ENCODE assay signal across 10 mouse cellular contexts in genomic region chr6:140517188-140517587, GRCm38 (mm10).
A peak's percentile ranks its signal among the peaks of the same experiment; 100 is the strongest.
DNase-seq lines count a peak whose midpoint lies in the region; ATAC-seq and TF ChIP-seq lines count a peak whose summit lies in the region.
"Had no signal": no experiment of that assay in that cellular context is flagged by ENCODE, and none has a peak within 500 bp of the region (broad histone marks: within the 10 kb centered on the region; RNA-seq: fewer than 3 reads in every experiment).

No protein-coding gene starts in this region.

- DNase-seq in cerebellum, postnatal 25 days: peak; percentile 53 to 70
- DNase-seq in cerebellum, adult 18-20 months: no peak
- peak; percentile 32 for DNase-seq in ovary, postnatal 36 days (ENCODE audit: low spot score)
- DNase-seq in ovary, postnatal 14 days (ENCODE audit: low spot score): no peak
- no peak for DNase-seq in gastrocnemius, postnatal 10 days
- no peak for DNase-seq in forebrain, embryonic 10.5 days (ENCODE audit: extremely low spot score, low spot score)

- TF ChIP-seq POLR2A in embryonic fibroblast, embryonic 13.5 days (IDR thresholded peaks at IDR 0.05; ENCODE audit: low read depth, low read length): no peak

- H3K9me3 ChIP-seq in forebrain, embryonic 10.5 days: no peaks in the 10 kb centered on the region
- H3K9me3 ChIP-seq: heart, embryonic 15.5 days; midbrain, embryonic 12.5 days had no signal

- no peak overlapping the region for H3K27ac ChIP-seq in embryonic fibroblast, embryonic 13.5 days (ENCODE audit: insufficient read depth, low read length)
- no peak overlapping the region for H3K27ac ChIP-seq in forebrain, embryonic 10.5 days
- H3K27ac ChIP-seq: midbrain, embryonic 12.5 days had no signal

- peaks cover 18% of the 10 kb centered on the region for H3K4me1 ChIP-seq in embryonic fibroblast, embryonic 13.5 days (ENCODE audit: control insufficient read depth, insufficient read depth, low read length)
- peaks cover 66% of the 10 kb centered on the region for H3K4me1 ChIP-seq in forebrain, embryonic 10.5 days

- ATAC-seq in megakaryocyte, adult 5-6 weeks (ENCODE audit: poor library complexity, severe bottlenecking): peak; percentile 68

- peak; percentile 79; the same call in 1 of the 2 replicates for TF ChIP-seq CTCF in embryonic fibroblast, embryonic 13.5 days (IDR thresholded peaks at IDR 0.05; ENCODE audit: borderline replicate concordance, insufficient read depth, low read length)

- H3K27me3 ChIP-seq in forebrain, embryonic 10.5 days (ENCODE audit: poor library complexity, severe bottlenecking): no peaks in the 10 kb centered on the region
- H3K27me3 ChIP-seq: heart, embryonic 15.5 days; midbrain, embryonic 12.5 days had no signal

- WGBS in forebrain, embryonic 10.5 days: 59% methylated on average over 1 of the region's 1 CpGs

- H3K36me3 ChIP-seq in forebrain, embryonic 10.5 days (replicated peaks): no peaks in the 10 kb centered on the region
- H3K36me3 ChIP-seq: heart, embryonic 15.5 days; midbrain, embryonic 12.5 days had no signal

- H3K4me3 ChIP-seq in embryonic fibroblast, embryonic 13.5 days (ENCODE audit: insufficient read depth, low read length): no peak overlapping the region
- no peak overlapping the region for H3K4me3 ChIP-seq in forebrain, embryonic 10.5 days
- H3K4me3 ChIP-seq: heart, embryonic 15.5 days; midbrain, embryonic 12.5 days had no signal

Comparison
In these comparisons a context has a peak if more than half of its experiments do, and no peak if none do; other contexts are left out.
1. DNase-seq: peak in cerebellum, postnatal 25 days (2 of 2) and ovary, postnatal 36 days (single experiment); none in cerebellum, adult 18-20 months (0 of 2), ovary, postnatal 14 days (single experiment), gastrocnemius, postnatal 10 days (single experiment) and forebrain, embryonic 10.5 days (single experiment).